Mouse (Mus musculus): ENCODE data around the gene Ppp1r13l.

GRCm38 (mm10) chr7:19410766-19411344 lies 51.3 kb downstream of the Ppp1r13l start:
- TF ChIP-seq NANOG (IDR thresholded peaks at IDR 0.05; ENCODE audit: borderline replicate concordance, low read length) (no peak), CTCF (conservative IDR thresholded peaks at IDR 0.05; ENCODE audit: low read length) (no peak)

All from E14TG2a.4 (cell line).